Mouse (Mus musculus): ENCODE measurements at regions not wholly inside any gene's neighbourhood (a gene's known extent, or its start where the extent isn't known, plus 50 kb on each side); places are given as distances from the start of the nearest gene placed in this dataset.
"Not testable (repeated sequence)": the region's sequence is repeated elsewhere in the genome, so short reads cannot be mapped to it uniquely, and the experiment has no call there.

- no peak for DNase-seq
These were observed 348.7 kb upstream of the Cpeb2 start for GRCm38 (mm10) chr5:42884251-42884650.

- no peak for DNase-seq
These were observed 341.1 kb upstream of the Cpeb2 start for GRCm38 (mm10) chr5:42891890-42892289.

- DNase-seq, result no peak
These were observed 326.8 kb upstream of the Cpeb2 start for GRCm38 (mm10) chr5:42906136-42906535.

GRCm38 (mm10) chr5:42919328-42919727 lies 313.6 kb upstream of the Cpeb2 start:
- peak; percentile 63 for DNase-seq

GRCm38 (mm10) chr5:42932106-42932505 lies 300.9 kb upstream of the Cpeb2 start:
- DNase-seq, result peak; percentile 12

GRCm38 (mm10) chr5:42959296-42959862 lies 273.6 kb upstream of the Cpeb2 start:
- DNase-seq, result no peak

GRCm38 (mm10) chr5:42966952-42967351 lies 266.0 kb upstream of the Cpeb2 start:
- not testable (repeated sequence) for DNase-seq

GRCm38 (mm10) chr5:42969209-42969608 lies 263.8 kb upstream of the Cpeb2 start:
- no peak for DNase-seq

- no peak for DNase-seq
These were observed 263.3 kb upstream of the Cpeb2 start for GRCm38 (mm10) chr5:42969621-42970020.

GRCm38 (mm10) chr5:42977108-42977507 lies 255.9 kb upstream of the Cpeb2 start:
- no peak for DNase-seq

GRCm38 (mm10) chr5:42980946-42981650 lies 251.9 kb upstream of the Cpeb2 start:
- DNase-seq, result no peak

- DNase-seq, result peak; percentile 30
These were observed 246.8 kb upstream of the Cpeb2 start for GRCm38 (mm10) chr5:42986203-42986602.

GRCm38 (mm10) chr5:42987710-42988466 lies 245.1 kb upstream of the Cpeb2 start:
- no peak for DNase-seq

GRCm38 (mm10) chr5:42989287-42989686 lies 243.7 kb upstream of the Cpeb2 start:
- DNase-seq, result no peak

GRCm38 (mm10) chr5:43024006-43024593 lies 208.9 kb upstream of the Cpeb2 start:
- no peak for DNase-seq

- DNase-seq, result no peak
These were observed 201.7 kb upstream of the Cpeb2 start for GRCm38 (mm10) chr5:43031285-43031684.

GRCm38 (mm10) chr5:43031916-43032315 lies 201.1 kb upstream of the Cpeb2 start:
- peak; percentile 7 for DNase-seq

- no peak for DNase-seq
These were observed 198.5 kb upstream of the Cpeb2 start for GRCm38 (mm10) chr5:43034421-43034820.

- peak; percentile 57 for DNase-seq
These were observed 195.4 kb upstream of the Cpeb2 start for GRCm38 (mm10) chr5:43037592-43037991.

- DNase-seq, result no peak
These were observed 193.4 kb upstream of the Cpeb2 start for GRCm38 (mm10) chr5:43039525-43039924.

GRCm38 (mm10) chr5:43042585-43042984 lies 190.4 kb upstream of the Cpeb2 start:
- DNase-seq, result no peak

GRCm38 (mm10) chr5:43045860-43046259 lies 187.1 kb upstream of the Cpeb2 start:
- DNase-seq, result no peak

- no peak for DNase-seq
These were observed 185.7 kb upstream of the Cpeb2 start for GRCm38 (mm10) chr5:43047316-43047715.
